Mouse (Mus musculus) embryonic facial prominence, embryonic 15.5 days (tissue): ENCODE data around the gene Synpo2. TPM values are rescaled to one million over a fixed set of nuclear protein-coding genes. Genes with fewer than 3 reads are reported as not detected.

ENCODE experiments used
- ATAC-seq: fragments of 200-750 bp; cut with Nextera tagmentation; 2 replicates; pipeline ENCODE4 v1.8.0; 2017; ENCODE audit warnings: low read depth, moderate TSS enrichment; ENCODE audit not compliant: insufficient number of reproducible peaks, low FRiP score, low TSS enrichment
- H3K27ac ChIP-seq: fragments of 300-500 bp; sonication (generic); replicated peaks from 2 replicates; pipeline ENCODE4 v1.5.1; 2015; ENCODE audit warnings: mild to moderate bottlenecking, inconsistent platforms
- H3K27me3 ChIP-seq: fragments of 300-500 bp; sonication (generic); 2 replicates; pipeline ENCODE4 v1.6.1; 2015; ENCODE audit warnings: inconsistent platforms
- H3K36me3 ChIP-seq: fragments of 300-500 bp; sonication (generic); 2 replicates; pipeline ENCODE4 v1.6.1; 2015; ENCODE audit warnings: mild to moderate bottlenecking, inconsistent platforms
- H3K4me1 ChIP-seq: fragments of 300-500 bp; sonication (generic); 2 replicates; pipeline ENCODE4 v1.6.1; 2015; ENCODE audit warnings: inconsistent platforms
- H3K4me2 ChIP-seq: fragments of 300-500 bp; sonication (generic); replicated peaks from 2 replicates; pipeline ENCODE4 v1.6.1; 2015; ENCODE audit warnings: mild to moderate bottlenecking, inconsistent platforms
- H3K4me3 ChIP-seq: fragments of 300-500 bp; sonication (generic); replicated peaks from 2 replicates; pipeline ENCODE4 v1.5.1; 2015; ENCODE audit warnings: mild to moderate bottlenecking, inconsistent platforms
- H3K9ac ChIP-seq: fragments of 300-500 bp; sonication (generic); 2 replicates; pipeline ENCODE4 v1.6.1; 2015; ENCODE audit warnings: inconsistent platforms
- H3K9me3 ChIP-seq: fragments of 300-500 bp; sonication (generic); replicated peaks from 2 replicates; pipeline ENCODE4 v1.6.1; 2016; ENCODE audit warnings: inconsistent platforms
- whole genome bisulfite sequencing: fragments of 180-500 bp; shearing (Covaris S2); methylation state at CpG from one replicate; pipeline ENCODE4 v1.1.7; 2015; 5-methylcytosine and 5-hydroxymethylcytosine counted together
- polyA plus RNA-seq: library from polyadenylated mRNA; unstranded; fragments of >200 nt; fragmentation: Nextera tagmentation; extraction: Ambion mirVana; gene quantifications from 2 replicates; pipeline ENCODE4 v1.2.1, GENCODE M21; 2015

Gene Synpo2
- polyA plus RNA-seq, 1 experiment from 2014 or later: 6.9 TPM

GRCm38 (mm10) chr3:123204658-123205057, 31.3 kb downstream of the Synpo2 start:
- Histone ChIP-seq H3K4me1 (no peaks in the 10 kb centered on the region), H3K9ac (no peak overlapping the region), H3K9me3 (no peaks in the 10 kb centered on the region), H3K27ac (peak overlapping the region; percentile 58; the same call in 1 of the 2 replicates), H3K4me3 (no peak overlapping the region), H3K27me3 (no peaks in the 10 kb centered on the region), H3K36me3 (no peaks in the 10 kb centered on the region), H3K4me2 (no peak overlapping the region)
- no peak for ATAC-seq
- 51% methylated on average over 4 of the region's 4 CpGs for WGBS

- 88% methylated on average over 2 of the region's 2 CpGs for WGBS
- H3K9me3 ChIP-seq: no peaks in the 10 kb centered on the region
- H3K9ac ChIP-seq: no peak overlapping the region
- no peaks in the 10 kb centered on the region for H3K4me1 ChIP-seq
- no peak overlapping the region for H3K4me2 ChIP-seq
- no peak overlapping the region for H3K4me3 ChIP-seq
- no peaks in the 10 kb centered on the region for H3K27me3 ChIP-seq
- H3K27ac ChIP-seq: no peak overlapping the region
- H3K36me3 ChIP-seq: no peaks in the 10 kb centered on the region
- no peak for ATAC-seq
Measured at GRCm38 (mm10) chr3:123201798-123202197, 34.2 kb downstream of the Synpo2 start.

GRCm38 (mm10) chr3:123193740-123194139, 42.2 kb downstream of the Synpo2 start:
- Histone ChIP-seq H3K4me1 (peaks cover 8% of the 10 kb centered on the region; the same call in 1 of the 2 replicates), H3K27ac (no peak overlapping the region), H3K4me2 (no peak overlapping the region), H3K4me3 (no peak overlapping the region), H3K9me3 (no peaks in the 10 kb centered on the region), H3K27me3 (no peaks in the 10 kb centered on the region), H3K9ac (no peak overlapping the region), H3K36me3 (no peaks in the 10 kb centered on the region)
- 64% methylated on average over 4 of the region's 4 CpGs for WGBS
- ATAC-seq: no peak

DNA sequence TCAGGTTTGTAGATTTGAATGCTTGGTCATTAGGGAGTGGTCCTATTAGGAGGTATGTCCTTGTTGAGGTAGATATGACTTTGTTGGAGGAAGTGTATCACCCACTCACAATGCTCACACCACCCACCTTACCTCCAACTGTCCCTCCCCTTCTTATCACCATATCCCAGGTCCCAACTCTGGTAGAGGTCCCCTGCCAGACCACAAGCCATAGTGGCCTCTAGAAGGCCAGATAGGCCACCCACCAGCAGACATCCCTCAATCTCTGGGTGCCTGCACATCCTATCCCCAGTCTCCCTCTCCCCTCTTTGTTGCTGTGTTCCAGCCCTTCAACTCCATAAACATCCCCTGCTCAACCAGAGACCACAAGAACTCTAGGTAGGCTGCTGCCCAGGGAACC, 44.3 kb downstream of the Synpo2 start:
- Histone ChIP-seq H3K4me2 (no peak overlapping the region), H3K36me3 (no peaks in the 10 kb centered on the region), H3K9ac (no peak overlapping the region), H3K27me3 (no peaks in the 10 kb centered on the region), H3K9me3 (no peaks in the 10 kb centered on the region), H3K4me3 (no peak overlapping the region), H3K4me1 (peaks cover 25% of the 10 kb centered on the region), H3K27ac (no peak overlapping the region)
- ATAC-seq: no peak

DNA sequence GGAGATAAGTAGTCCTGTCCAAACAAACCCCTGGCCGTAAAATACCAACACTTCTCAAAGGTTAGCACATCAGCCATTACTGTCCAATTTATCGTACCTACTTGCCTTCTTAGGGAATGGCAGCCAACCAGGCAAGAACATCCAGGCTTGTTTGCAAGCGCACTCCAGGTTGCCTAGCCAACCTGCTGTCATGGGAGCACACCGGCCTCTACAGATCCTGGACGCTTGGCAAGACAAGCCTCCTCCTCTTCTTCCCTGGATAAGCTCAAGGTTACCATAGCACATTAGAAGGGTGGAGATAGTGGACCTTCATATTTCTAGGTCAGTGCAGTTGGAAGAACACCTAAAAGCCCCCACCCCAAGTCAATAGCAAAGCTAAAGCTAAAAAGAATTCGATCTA, 45.6 kb downstream of the Synpo2 start:
- no peaks in the 10 kb centered on the region for H3K9me3 ChIP-seq
- H3K27ac ChIP-seq: no peak overlapping the region
- 75% methylated on average over 6 of the region's 6 CpGs for WGBS

GRCm38 (mm10) chr3:123189826-123190225, 46.1 kb downstream of the Synpo2 start:
- no peak overlapping the region for H3K4me3 ChIP-seq
- no peak for ATAC-seq
- H3K4me1 ChIP-seq: peaks cover 25% of the 10 kb centered on the region
- H3K9me3 ChIP-seq: no peaks in the 10 kb centered on the region
- WGBS: 31% methylated on average over 1 of the region's 1 CpGs
- no peak overlapping the region for H3K4me2 ChIP-seq
- H3K36me3 ChIP-seq: no peaks in the 10 kb centered on the region
- no peak overlapping the region for H3K27ac ChIP-seq
- no peaks in the 10 kb centered on the region for H3K27me3 ChIP-seq
- H3K9ac ChIP-seq: no peak overlapping the region

More for the DNA sequence above, 45.6 kb downstream of the Synpo2 start:
- H3K27me3 ChIP-seq: no peaks in the 10 kb centered on the region
- H3K36me3 ChIP-seq: no peaks in the 10 kb centered on the region
- no peak overlapping the region for H3K4me2 ChIP-seq
- H3K4me3 ChIP-seq: no peak overlapping the region
- H3K9ac ChIP-seq: no peak overlapping the region
- H3K4me1 ChIP-seq: peaks cover 25% of the 10 kb centered on the region
- ATAC-seq: no peak

DNA sequence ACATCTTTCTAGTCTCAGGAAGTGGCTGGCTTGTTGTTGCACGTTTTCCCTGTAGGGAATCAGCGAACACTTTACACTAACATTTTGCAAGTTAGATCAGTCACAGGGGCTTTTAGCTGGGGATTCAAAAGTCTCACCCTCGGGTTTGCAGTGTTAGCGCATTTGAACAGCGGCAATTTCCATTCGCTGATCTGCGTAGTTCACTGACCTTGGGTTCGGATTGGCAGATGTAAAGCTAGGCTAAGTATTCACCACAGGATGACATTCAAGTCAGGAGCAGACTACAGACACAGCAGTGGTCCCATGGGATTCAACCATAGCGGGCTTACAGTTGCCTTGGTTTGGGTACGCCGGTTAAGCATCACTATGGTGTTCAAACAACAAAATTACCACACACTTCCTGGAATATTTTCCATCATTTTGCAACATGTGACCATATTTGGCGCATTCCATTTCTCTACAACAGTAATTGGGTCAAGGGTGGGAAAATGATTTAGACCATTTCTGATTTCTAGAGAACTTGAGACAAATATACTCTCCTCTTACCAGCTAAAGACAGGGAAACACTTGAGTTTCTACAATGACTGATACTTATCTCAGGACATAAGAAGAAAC, 47.2 kb downstream of the Synpo2 start:
- Histone ChIP-seq H3K27ac (0 out of 2 replicates have a peak overlapping the region, but pooled peaks have one; percentile 17), H3K27me3 (no peaks in the 10 kb centered on the region), H3K9ac (no peak overlapping the region), H3K4me3 (no peak overlapping the region), H3K36me3 (no peaks in the 10 kb centered on the region), H3K4me2 (no peak overlapping the region), H3K9me3 (no peaks in the 10 kb centered on the region), H3K4me1 (peaks cover 19% of the 10 kb centered on the region)
- ATAC-seq: no peak
- 73% methylated on average over 12 of the region's 12 CpGs for WGBS

- no peak overlapping the region for H3K4me3 ChIP-seq
- WGBS: 36% methylated on average over 15 of the region's 15 CpGs
- no peaks in the 10 kb centered on the region for H3K36me3 ChIP-seq
- H3K27me3 ChIP-seq: no peaks in the 10 kb centered on the region
- H3K27ac ChIP-seq: peak overlapping the region; percentile 83
- H3K9ac ChIP-seq: no peak overlapping the region
- peak overlapping the region; percentile 26; the same call in 1 of the 2 replicates for H3K4me2 ChIP-seq
- H3K4me1 ChIP-seq: peaks cover 19% of the 10 kb centered on the region
- H3K9me3 ChIP-seq: no peaks in the 10 kb centered on the region
- no peak; the same call in 1 of the 2 replicates for ATAC-seq
Measured at GRCm38 (mm10) chr3:123187370-123188124, 48.4 kb downstream of the Synpo2 start.

- ATAC-seq: no peak
- 72% methylated on average over 10 of the region's 10 CpGs for WGBS
- no peaks in the 10 kb centered on the region for H3K27me3 ChIP-seq
Measured at GRCm38 (mm10) chr3:123185238-123185925, 50.6 kb downstream of the Synpo2 start.

DNA sequence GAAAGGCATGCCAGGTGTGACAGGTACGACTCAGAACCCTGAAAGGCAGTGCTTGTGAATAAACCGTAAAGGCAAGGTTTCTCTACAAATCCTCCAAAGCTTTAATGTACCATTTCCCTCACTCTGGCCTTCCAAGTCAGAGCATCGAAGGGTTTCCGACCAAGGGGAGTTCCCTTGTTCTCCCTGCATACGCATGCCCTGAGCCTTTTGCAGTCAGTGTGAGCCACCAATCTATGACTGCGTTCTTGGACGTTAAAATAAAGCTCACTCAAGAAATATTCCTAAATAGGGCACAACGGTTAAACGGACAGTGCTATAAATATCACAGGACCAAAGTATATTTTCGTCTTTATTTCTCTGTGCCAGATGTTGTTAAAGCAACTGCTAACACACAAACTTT, 51.7 kb downstream of the Synpo2 start:
- Histone ChIP-seq H3K9me3 (no peaks in the 10 kb centered on the region), H3K36me3 (no peaks in the 10 kb centered on the region), H3K9ac (no peak overlapping the region), H3K4me3 (no peak overlapping the region), H3K4me2 (no peak overlapping the region), H3K4me1 (peaks cover 25% of the 10 kb centered on the region), H3K27ac (no peak overlapping the region), H3K27me3 (no peaks in the 10 kb centered on the region)
- no peak for ATAC-seq
- WGBS: 68% methylated on average over 10 of the region's 10 CpGs

More at GRCm38 (mm10) chr3:123185238-123185925, 50.6 kb downstream of the Synpo2 start:
- Histone ChIP-seq H3K9ac (no peak overlapping the region), H3K27ac (no peak overlapping the region), H3K4me3 (no peak overlapping the region), H3K36me3 (no peaks in the 10 kb centered on the region), H3K9me3 (no peaks in the 10 kb centered on the region), H3K4me1 (peaks cover 19% of the 10 kb centered on the region), H3K4me2 (no peak overlapping the region)

GRCm38 (mm10) chr3:123179508-123179907, 56.4 kb downstream of the Synpo2 start:
- no peak for ATAC-seq
- Histone ChIP-seq H3K27ac (no peak overlapping the region), H3K27me3 (no peaks in the 10 kb centered on the region), H3K9ac (no peak overlapping the region), H3K9me3 (no peaks in the 10 kb centered on the region), H3K4me2 (no peak overlapping the region), H3K4me3 (no peak overlapping the region), H3K36me3 (no peaks in the 10 kb centered on the region), H3K4me1 (peaks cover 24% of the 10 kb centered on the region; the same call in 1 of the 2 replicates)
- WGBS: 46% methylated on average over 8 of the region's 8 CpGs
